ENCODE assay signal across 10 mouse cellular contexts in the genomic region with DNA sequence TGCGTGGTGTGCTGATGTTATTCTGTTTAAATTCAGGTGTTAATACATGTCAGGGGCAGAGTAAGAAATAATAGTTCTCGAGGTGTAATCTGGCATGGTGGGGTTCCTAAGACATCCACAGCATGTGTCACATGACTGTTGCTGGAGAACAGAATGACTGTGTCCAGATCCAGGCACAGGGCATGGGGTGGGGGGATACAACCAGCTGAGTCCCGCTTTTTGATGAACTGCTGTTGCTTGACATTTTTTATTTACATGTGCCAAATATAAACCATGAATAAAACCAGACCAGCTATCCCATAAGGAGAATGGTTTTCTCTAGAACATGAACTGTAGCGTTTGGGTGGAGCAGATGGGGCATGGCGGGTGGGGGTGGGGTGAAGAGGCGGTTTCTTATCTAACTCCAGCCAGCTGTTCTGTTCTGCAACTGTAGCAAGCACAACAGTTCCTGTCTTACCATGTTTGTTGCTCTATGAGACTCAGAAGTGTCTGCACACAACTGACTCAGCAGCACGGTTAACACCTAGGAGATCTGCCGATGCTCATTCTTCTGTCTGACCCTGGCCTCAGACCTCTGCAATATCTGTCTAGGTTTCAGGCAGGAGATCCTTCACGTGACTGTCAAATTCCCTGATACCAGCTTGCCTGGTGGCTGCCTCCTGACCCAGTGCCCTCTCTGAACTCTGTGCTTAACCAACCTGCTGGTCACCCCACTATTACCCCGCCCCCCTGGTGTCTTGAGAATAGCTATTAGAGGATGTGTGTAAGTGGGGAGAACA. TPM values are rescaled to one million over a fixed set of nuclear protein-coding genes. Genes with fewer than 3 reads are reported as not detected.
DNase-seq lines count a peak whose midpoint lies in the region; ATAC-seq and TF ChIP-seq lines count a peak whose summit lies in the region.
"Had no signal": no experiment of that assay in that cellular context is flagged by ENCODE, and none has a peak within 500 bp of the region (broad histone marks: within the 10 kb centered on the region; RNA-seq: fewer than 3 reads in every experiment).

No protein-coding gene starts in this region.

- no peak overlapping the region for H3K4me3 ChIP-seq in heart, embryonic 11.5 days (ENCODE audit: low read depth, low read length)
- H3K4me3 ChIP-seq in G1E (ENCODE audit: low read depth, low read length) = peak overlapping the region; percentile 66
- H3K4me3 ChIP-seq in kidney, adult 2 months (ENCODE audit: insufficient read depth, low read depth, low read length) = no peak overlapping the region
- H3K4me3 ChIP-seq: neural tube, embryonic 13.5 days had no signal

- no peaks in the 10 kb centered on the region for H3K9me3 ChIP-seq in heart, embryonic 11.5 days (replicated peaks; ENCODE audit: control insufficient read depth, low read length)
- H3K9me3 ChIP-seq in G1E (replicated peaks) = peaks cover 8% of the 10 kb centered on the region
- H3K9me3 ChIP-seq: neural tube, embryonic 13.5 days had no signal

- TF ChIP-seq CTCF in G1E (IDR thresholded peaks at IDR 0.05; ENCODE audit: low read depth, low read length) = no peak
- no peak for TF ChIP-seq CTCF in kidney, adult 2 months (conservative IDR thresholded peaks at IDR 0.05; ENCODE audit: insufficient read depth, insufficient read length, low read depth, low read length)

- intact Hi-C loops in heart, postnatal 36 days (cut with DNase I) = no loop called here

- no peak for DNase-seq in heart, postnatal 36 days
- peak; percentile 74 for DNase-seq in G1E (ENCODE audit: low spot score)
- DNase-seq in kidney, adult 2 months = peak; percentile 85
- DNase-seq in adrenal gland, adult 18-20 months (ENCODE audit: low spot score in 2 of 2) = no peak
- DNase-seq in testis, postnatal 10 days (ENCODE audit: low spot score) = no peak
- DNase-seq in adrenal gland, adult 8-10 months = no peak

- peaks cover 14% of the 10 kb centered on the region for H3K4me1 ChIP-seq in heart, embryonic 11.5 days (ENCODE audit: control insufficient read depth, insufficient read depth, low read length)
- H3K4me1 ChIP-seq in G1E (ENCODE audit: insufficient read depth, low read depth, low read length) = peaks cover 96% of the 10 kb centered on the region
- peaks cover 33% of the 10 kb centered on the region for H3K4me1 ChIP-seq in kidney, adult 2 months (ENCODE audit: control insufficient read depth, insufficient read depth, low read length)

- WGBS in heart, embryonic 11.5 days (ENCODE audit: insufficient replicate concordance) = 34% methylated on average over 10 of the region's 10 CpGs
- 50% methylated on average over 10 of the region's 10 CpGs for WGBS in kidney, adult 2 months

- no peak overlapping the region for H3K9ac ChIP-seq in heart, embryonic 11.5 days (ENCODE audit: low read depth, low read length)
- H3K9ac ChIP-seq: neural tube, embryonic 13.5 days had no signal

- ATAC-seq in heart, embryonic 11.5 days (replicated peaks; ENCODE audit: insufficient number of reproducible peaks, low FRiP score, low TSS enrichment) = peak; percentile 92
- peak; percentile 79 for ATAC-seq in G1E (ENCODE audit: extremely low read depth, insufficient number of reproducible peaks, low FRiP score, poor library complexity, severe bottlenecking)
- ATAC-seq in megakaryocyte progenitor cell, adult 5-6 weeks (replicated peaks; ENCODE audit: poor library complexity) = peak; percentile 69

- TF ChIP-seq POLR2A in kidney, adult 2 months (IDR thresholded peaks at IDR 0.05; ENCODE audit: low read depth, low read length) = no peak

- peak overlapping the region; percentile 85 for H3K27ac ChIP-seq in heart, embryonic 11.5 days (ENCODE audit: low read depth, low read length)
- no peak overlapping the region for H3K27ac ChIP-seq in kidney, adult 2 months (ENCODE audit: insufficient read depth, low read depth, low read length)
- H3K27ac ChIP-seq: kidney, postnatal 0 days; neural tube, embryonic 13.5 days had no signal

- peak overlapping the region; percentile 38; the same call in 1 of the 2 replicates for H3K4me2 ChIP-seq in heart, embryonic 11.5 days
- H3K4me2 ChIP-seq: neural tube, embryonic 13.5 days had no signal

- H3K36me3 ChIP-seq in heart, embryonic 11.5 days (ENCODE audit: control insufficient read depth, insufficient read depth, low read length) = no peaks in the 10 kb centered on the region
- H3K36me3 ChIP-seq in G1E (replicated peaks) = peaks cover 15% of the 10 kb centered on the region
- H3K36me3 ChIP-seq in kidney, adult 2 months (ENCODE audit: control insufficient read depth, insufficient read depth, low read length) = no peaks in the 10 kb centered on the region
- H3K36me3 ChIP-seq: neural tube, embryonic 13.5 days had no signal

- H3K27me3 ChIP-seq in heart, embryonic 11.5 days (ENCODE audit: control insufficient read depth, insufficient read depth, low read length) = no peaks in the 10 kb centered on the region
- H3K27me3 ChIP-seq in G1E (ENCODE audit: insufficient read depth, low read length) = no peaks in the 10 kb centered on the region
- no peaks in the 10 kb centered on the region for H3K27me3 ChIP-seq in kidney, adult 2 months (replicated peaks; ENCODE audit: control insufficient read depth, insufficient read depth, low read length)
- H3K27me3 ChIP-seq: neural tube, embryonic 13.5 days had no signal

RNA-seq across cellular contexts. Expression of a gene that starts 8.4 kb away (rescaled TPM):
- polyA plus RNA-seq in heart, embryonic 11.5 days (2014; fragmentation: Nextera tagmentation; extraction: Ambion mirVana) = 0.34 and 0.56 TPM in 2 replicates
- under 1 TPM; 0.35 to 0.56 TPM for total RNA-seq in heart, postnatal 36 days (2021)
- not detected in 2 replicates for total RNA-seq in G1E (2014; fragmentation: Nextera tagmentation)
- 0.16 TPM in 1 of 2 replicates, not detected in the other for total RNA-seq in G1E (2017)
- polyA plus RNA-seq in G1E (2012) = not detected in 2 replicates
- polyA plus RNA-seq in kidney, adult 2 months (2012; rRNA removed) = 230 and 232 TPM in 2 replicates
- 0.10 TPM in 1 of 2 replicates, not detected in the other for total RNA-seq in megakaryocyte progenitor cell, adult 5-6 weeks (2015)
- total RNA-seq in megakaryocyte progenitor cell, adult 5-6 weeks (2017) = 0.14 TPM in 1 of 2 replicates, not detected in the other
- total RNA-seq in adrenal gland, adult 18-20 months (2021) = 1 to 10 TPM; 1.3 to 1.5 TPM
- total RNA-seq in adrenal gland, adult 8-10 months (2022) = 1 to 10 TPM in 1 of 4 experiments, under 1 TPM in 3; 0.67 to 2.2 (median 0.89) TPM

Comparison
In these comparisons a context has a peak if more than half of its experiments do, and no peak if none do; other contexts are left out.
1. DNase-seq: peak in G1E (single experiment) and kidney, adult 2 months (single experiment); none in heart, postnatal 36 days (0 of 2), adrenal gland, adult 18-20 months (0 of 2), testis, postnatal 10 days (single experiment) and adrenal gland, adult 8-10 months (single experiment).
2. Peak in every context shown above with its lines, with median percentiles within 50 percentile points of each other: ATAC-seq.